Mouse (Mus musculus) ES-E14 (cell line): Measurements from ENCODE around the gene Ncapd3. TPM values are rescaled to one million over a fixed set of nuclear protein-coding genes. Genes with fewer than 3 reads are reported as not detected.
A peak's percentile ranks its signal among the peaks of the same experiment; 100 is the strongest.

Source experiments
- DNase-seq: peaks from one replicate; pipeline ENCODE4 v3.0.0-alpha.2; 2013; ENCODE audit warnings: low read depth, low spot score
- H3K27ac ChIP-seq: 2 replicates; pipeline ENCODE4 v1.5.1; 2012; ENCODE audit warnings: low read depth, mild to moderate bottlenecking, low read length, moderate library complexity, mixed read lengths; ENCODE audit not compliant: poor library complexity, insufficient read depth, severe bottlenecking
- H3K36me3 ChIP-seq: 2 replicates; pipeline ENCODE4 v1.6.1; 2012; ENCODE audit warnings: mild to moderate bottlenecking, low read length, moderate library complexity, mixed read lengths; ENCODE audit not compliant: control insufficient read depth, poor library complexity, insufficient read depth, severe bottlenecking
- H3K4me1 ChIP-seq, 2 experiments: fragments of 150-350 bp in 1 of 2; sonication (generic) in 1 of 2; 2 replicates each; pipeline ENCODE4 v1.6.1; 2012; ENCODE audit warnings: low read length in 2 of 2, mild to moderate bottlenecking in 1 of 2, mixed read lengths in 1 of 2; ENCODE audit not compliant: control insufficient read depth in 2 of 2, insufficient read depth in 2 of 2, poor library complexity in 1 of 2
- H3K4me3 ChIP-seq, 2 experiments: fragments of 150-350 bp in 1 of 2; sonication (generic) in 1 of 2; 2 replicates each; pipeline ENCODE4 v1.5.1; 2012; ENCODE audit warnings: low read length in 2 of 2, low read depth in 1 of 2, mild to moderate bottlenecking in 1 of 2, mixed read lengths in 1 of 2; ENCODE audit not compliant: insufficient read depth in 1 of 2, poor library complexity in 1 of 2, severe bottlenecking in 1 of 2
- H3K9ac ChIP-seq: 2 replicates; pipeline ENCODE4 v1.6.1; 2012; ENCODE audit warnings: low read depth, mild to moderate bottlenecking, low read length, mixed read lengths; ENCODE audit not compliant: poor library complexity, insufficient read depth, severe bottlenecking
- H3K9me3 ChIP-seq: fragments of 150-350 bp; sonication (generic); 2 replicates; pipeline ENCODE4 v1.6.1; 2012; ENCODE audit warnings: low read depth, mild to moderate bottlenecking, low read length; ENCODE audit not compliant: control insufficient read depth, insufficient read depth
- CHD2 ChIP-seq: IDR thresholded peaks from 2 replicates; pipeline ENCODE4 v1.6.1; 2014; ENCODE audit warnings: mild to moderate bottlenecking, low read depth, low read length, inconsistent platforms
- HCFC1 ChIP-seq: IDR thresholded peaks from 2 replicates; pipeline ENCODE4 v1.6.1; 2012; ENCODE audit warnings: low read length, inconsistent platforms, borderline replicate concordance; ENCODE audit not compliant: insufficient read depth
- MAFK ChIP-seq: IDR thresholded peaks from 2 replicates; pipeline ENCODE4 v1.6.1; 2014; ENCODE audit warnings: mild to moderate bottlenecking, low read depth, low read length, inconsistent platforms; ENCODE audit not compliant: insufficient read depth
- ZC3H11A ChIP-seq: IDR thresholded peaks from 2 replicates; pipeline ENCODE4 v1.6.1; 2012; ENCODE audit warnings: low read depth, mild to moderate bottlenecking, inconsistent platforms, low read length, borderline replicate concordance
- ZNF384 ChIP-seq: IDR thresholded peaks from 2 replicates; pipeline ENCODE4 v1.6.1; 2012; ENCODE audit warnings: low read depth, low read length, inconsistent platforms
- in situ Hi-C, 2 experiments: fragments of 600-800 bp; cut with MboI; formaldehyde crosslinking; loops; one replicate each; pipeline ENCODE4 v1.15.1; 2025; ENCODE audit warnings: low sequenced_read_pairs in 2 of 2, inconsistent platforms in 1 of 2; ENCODE audit not compliant: unreplicated experiment in 2 of 2
- total RNA-seq: library from RNA; depleted of rRNA; stranded (reverse); fragments of 300-350 nt; gene quantifications from 2 replicates; pipeline ENCODE4 v1.2.3, GENCODE M21; 2012; rRNA removed

Gene Ncapd3
- total RNA-seq = 41.5 and 49.2 TPM in 2 replicates

DNA sequence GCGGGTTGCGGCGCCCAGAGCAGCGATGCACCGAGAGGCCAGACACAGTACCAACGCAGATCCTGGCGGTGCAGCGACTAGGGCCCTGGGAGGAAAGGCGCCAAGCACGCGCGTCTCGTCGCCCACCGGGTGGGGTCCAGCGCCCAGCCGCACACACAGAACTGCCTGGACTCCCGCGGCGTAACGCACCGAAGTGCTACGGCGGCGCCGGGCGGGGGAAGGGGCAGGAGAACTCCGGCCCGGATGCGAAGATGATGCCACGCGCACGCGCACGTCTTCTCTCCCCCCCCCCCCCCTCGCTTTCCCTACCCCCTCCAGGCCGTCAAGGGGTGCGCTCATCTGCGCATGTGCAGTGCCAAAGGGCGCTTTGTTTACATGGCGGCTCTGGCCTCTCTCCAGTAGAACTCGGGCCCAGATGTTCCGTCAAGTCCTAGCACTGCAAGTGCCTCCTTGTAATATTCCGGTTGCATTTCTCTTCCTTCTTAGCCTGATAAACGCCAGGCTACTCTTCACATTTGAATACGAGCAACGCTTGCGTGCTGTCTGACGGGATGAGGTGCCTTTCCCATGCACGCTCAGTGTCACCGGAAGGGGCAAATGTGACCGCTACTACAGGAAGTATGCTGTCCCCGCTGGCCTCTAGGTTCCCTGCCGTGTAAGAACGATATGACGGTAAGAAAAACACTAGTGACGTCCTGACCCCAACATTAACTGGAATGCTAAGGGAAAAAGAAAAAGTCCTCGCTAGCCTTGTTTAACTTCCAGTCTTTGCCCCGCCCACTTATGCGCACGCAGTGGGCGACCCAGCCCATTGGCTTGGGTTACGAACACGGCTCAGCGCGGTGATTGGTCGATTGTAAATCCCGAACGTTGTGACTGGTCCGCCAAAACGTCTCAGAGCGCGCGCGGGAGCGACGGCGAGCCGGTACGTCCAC, at the start of gene Ncapd3, which contains the start of gene Vps26b:
TSS of gene Ncapd3 (plus strand) at position 348 of the 935 bp plus-strand sequence.
TSS of gene Vps26b (minus strand) at position 238 of the 935 bp plus-strand sequence.
- H3K4me3 ChIP-seq = peak within 1 kb of the TSS; percentile 91 to 93

DNA sequence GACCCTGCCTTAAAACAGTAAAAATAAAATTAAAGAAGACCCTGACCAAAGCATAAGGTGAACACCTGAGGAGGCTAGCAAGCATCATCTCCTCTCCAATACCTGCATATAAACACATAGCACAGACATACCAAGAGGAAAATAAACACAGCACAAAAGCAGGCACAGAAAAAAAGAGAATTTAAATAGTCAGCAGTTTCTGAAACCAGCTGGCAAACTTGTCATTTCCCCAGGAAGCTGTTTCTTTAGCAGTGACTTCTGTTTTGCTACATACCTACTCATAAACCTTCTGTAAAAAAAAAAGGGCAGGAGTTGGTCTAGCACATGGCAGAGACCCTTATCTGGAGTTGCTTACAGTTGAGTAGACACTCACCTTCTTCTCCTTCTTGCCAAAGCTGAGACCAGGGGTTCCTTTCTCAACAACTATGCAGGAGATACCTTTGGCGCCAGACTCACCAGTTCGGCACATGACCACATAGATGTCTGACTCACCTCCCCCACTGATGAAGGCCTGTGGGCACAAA, 44.8 kb upstream of the Ncapd3 start:
- Histone ChIP-seq H3K9ac (no peak overlapping the region), H3K4me3 (no peak overlapping the region), H3K36me3 (peaks cover 8% of the 10 kb centered on the region), H3K27ac (no peak overlapping the region), H3K4me1 (no peaks in the 10 kb centered on the region), H3K9me3 (no peaks in the 10 kb centered on the region)
- TF ChIP-seq MAFK (no peak), HCFC1 (no peak), ZNF384 (no peak), ZC3H11A (no peak), CHD2 (no peak)
- in situ Hi-C loops = no loop called here
- DNase-seq = no peak

More for the DNA sequence above, at the start of gene Ncapd3, which contains the start of gene Vps26b:
- no peaks in the 10 kb centered on the region for H3K9me3 ChIP-seq
- in situ Hi-C loops = no loop called here
- H3K9ac ChIP-seq = peak within 1 kb of the TSS; percentile 88
- H3K4me1 ChIP-seq = peaks cover 0 to 6% of the 10 kb centered on the region in 2 experiments; a peak in 1 of 4 replicates
- H3K27ac ChIP-seq = peak within 1 kb of the TSS; percentile 3; the same call in 1 of the 2 replicates
- no peaks in the 10 kb centered on the region; the same call in 1 of the 2 replicates for H3K36me3 ChIP-seq
- TF ChIP-seq ZNF384 (no peak), CHD2 (peak; percentile 76)
- peak; percentile 96 for DNase-seq

DNA sequence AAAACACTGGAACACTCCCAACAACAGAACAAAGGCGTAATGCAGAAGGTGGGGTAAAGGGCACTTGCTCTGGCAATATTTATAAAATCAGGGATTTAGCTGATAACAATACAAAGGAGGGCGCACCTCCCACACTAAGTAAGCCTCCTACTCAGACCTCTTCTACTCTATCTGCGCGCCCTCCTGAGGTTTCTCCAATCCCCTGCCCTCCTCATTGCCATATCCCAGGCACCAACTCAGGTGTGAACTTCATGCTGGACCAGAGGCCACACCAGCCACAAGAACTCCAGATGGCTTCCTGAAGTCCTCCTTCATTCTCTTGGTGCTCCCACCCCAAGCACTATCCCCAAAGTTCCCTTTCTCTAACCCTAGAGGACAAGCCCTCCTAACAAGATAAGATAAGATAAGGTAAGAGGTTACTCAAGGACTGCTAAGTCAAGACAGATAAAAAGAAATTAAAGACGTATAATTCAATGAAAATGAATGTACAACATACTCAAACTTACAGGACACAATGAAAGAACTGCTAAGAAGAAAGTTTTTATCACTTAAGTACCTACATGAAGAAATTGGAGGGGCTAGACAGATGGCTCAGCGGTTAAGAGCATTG, 44.2 kb upstream of the Ncapd3 start:
- DNase-seq = no peak
- peaks cover 11% of the 10 kb centered on the region for H3K36me3 ChIP-seq
- no peak overlapping the region for H3K27ac ChIP-seq
- no peak overlapping the region for H3K9ac ChIP-seq
- TF ChIP-seq MAFK (no peak), HCFC1 (no peak), ZC3H11A (no peak), ZNF384 (no peak), CHD2 (no peak)
- H3K4me1 ChIP-seq = no peaks in the 10 kb centered on the region
- in situ Hi-C loops = no loop called here
- no peak overlapping the region for H3K4me3 ChIP-seq
- H3K9me3 ChIP-seq = no peaks in the 10 kb centered on the region

DNA sequence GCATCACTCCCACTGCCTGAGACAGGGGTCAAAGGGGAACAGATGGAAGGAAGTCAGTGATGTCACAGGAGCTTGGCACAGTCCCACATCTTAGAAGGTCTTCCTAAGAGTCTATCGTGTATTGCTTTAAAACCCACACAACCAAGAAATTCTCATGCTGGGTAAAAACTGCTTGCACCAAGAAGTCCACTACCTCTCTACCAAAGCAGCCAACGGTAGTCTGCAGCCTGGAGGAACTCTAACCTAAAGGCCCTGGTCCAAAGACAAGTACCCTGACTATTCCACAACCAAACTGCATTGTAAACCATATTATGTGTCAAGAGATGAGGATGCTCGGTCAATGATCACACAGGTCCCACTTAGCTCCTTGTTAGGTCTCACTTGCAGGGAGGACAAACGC, 39.8 kb upstream of the Ncapd3 start:
- DNase-seq = no peak

More for the DNA sequence above, 39.8 kb upstream of the Ncapd3 start:
- no peaks in the 10 kb centered on the region for H3K9me3 ChIP-seq
- H3K36me3 ChIP-seq = peaks cover 13% of the 10 kb centered on the region
- no peak for TF ChIP-seq ZNF384
- TF ChIP-seq ZC3H11A = no peak
- no peak for TF ChIP-seq CHD2
- no peak for TF ChIP-seq MAFK
- no peak for TF ChIP-seq HCFC1
- H3K4me3 ChIP-seq = no peak overlapping the region
- 0 out of 4 replicates have a peak, but pooled peaks cover 0 to 2% of the 10 kb centered on the region in 2 experiments for H3K4me1 ChIP-seq
- in situ Hi-C loops = no loop called here
- H3K9ac ChIP-seq = no peak overlapping the region
- H3K27ac ChIP-seq = no peak overlapping the region
